Mouse (Mus musculus) stomach, postnatal 0 days (tissue): Measurements from ENCODE around the gene Rala. TPM values are rescaled to one million over a fixed set of nuclear protein-coding genes. Genes with fewer than 3 reads are reported as not detected.
"Not testable (repeated sequence)": the region's sequence is repeated elsewhere in the genome, so short reads cannot be mapped to it uniquely, and the experiment has no call there.

Experiments used
- ATAC-seq: fragments of 200-750 bp; cut with Nextera tagmentation; 2 replicates; pipeline ENCODE4 v1.8.0; 2017; ENCODE audit not compliant: low FRiP score, low TSS enrichment
- DNase-seq: peaks from one replicate; pipeline ENCODE4 v3.0.0-alpha.2; 2016; ENCODE audit warnings: low spot score
- H3K27ac ChIP-seq: fragments of 300-500 bp; sonication (generic); replicated peaks from 2 replicates; pipeline ENCODE4 v1.5.1; 2014; ENCODE audit warnings: mild to moderate bottlenecking, control low read depth
- H3K27me3 ChIP-seq: fragments of 300-500 bp; sonication (generic); 2 replicates; pipeline ENCODE4 v1.6.1; 2014; ENCODE audit warnings: low read length; ENCODE audit not compliant: control insufficient read depth, insufficient read depth
- H3K36me3 ChIP-seq: fragments of 300-500 bp; sonication (generic); 2 replicates; pipeline ENCODE4 v1.6.1; 2014; ENCODE audit warnings: low read length, mixed read lengths; ENCODE audit not compliant: control insufficient read depth, insufficient read depth
- H3K4me1 ChIP-seq: fragments of 300-500 bp; sonication (generic); replicated peaks from 2 replicates; pipeline ENCODE4 v1.6.1; 2014; ENCODE audit warnings: antibody characterized with exemption; ENCODE audit not compliant: control insufficient read depth, insufficient read depth
- H3K4me2 ChIP-seq: fragments of 300-500 bp; sonication (generic); replicated peaks from 2 replicates; pipeline ENCODE4 v1.6.1; 2014; ENCODE audit warnings: low read depth, mild to moderate bottlenecking, control low read depth, moderate library complexity
- H3K4me3 ChIP-seq: fragments of 300-500 bp; sonication (generic); 2 replicates; pipeline ENCODE4 v1.5.1; 2014; ENCODE audit warnings: low read depth, low read length, control low read depth
- H3K9ac ChIP-seq: fragments of 300-500 bp; sonication (generic); 2 replicates; pipeline ENCODE4 v1.6.1; 2014; ENCODE audit warnings: mild to moderate bottlenecking, low read length, control low read depth, mixed read lengths
- H3K9me3 ChIP-seq: fragments of 300-500 bp; sonication (generic); 2 replicates; pipeline ENCODE4 v1.6.1; 2016; ENCODE audit warnings: low read length; ENCODE audit not compliant: control insufficient read depth
- CTCF ChIP-seq: IDR thresholded peaks from 2 replicates; pipeline ENCODE4 v1.5.1; 2016; ENCODE audit warnings: antibody characterized with exemption, low read depth, mild to moderate bottlenecking, moderate library complexity
- EP300 ChIP-seq: optimal IDR thresholded peaks from 2 replicates; pipeline ENCODE3; 2016; ENCODE audit warnings: antibody characterized with exemption
- WGBS: fragments of 180-500 bp; shearing (Covaris S2); extraction: QIAGEN DNeasy Blood & Tissue Kit; methylation state at CpG from one replicate; pipeline ENCODE4 v1.1.7; 2014; 5-methylcytosine and 5-hydroxymethylcytosine counted together
- polyA plus RNA-seq: library from polyadenylated mRNA; unstranded; fragments of >200 nt; fragmentation: Nextera tagmentation; extraction: Ambion mirVana; gene quantifications from 2 replicates; pipeline ENCODE4 v1.2.1, GENCODE M21; 2015

Rala gene
- polyA plus RNA-seq, 1 experiment from 2014 or later: 87.8 TPM

GRCm38 (mm10) chr13:17954282-17954681 is 10.2 kb upstream of the Rala start:
- H3K36me3 ChIP-seq: no peaks in the 10 kb centered on the region
- WGBS: 48% methylated on average over 1 of the region's 1 CpGs
- no peak overlapping the region for H3K4me3 ChIP-seq
- DNase-seq (no peak), ATAC-seq (no peak)
- no peaks in the 10 kb centered on the region for H3K27me3 ChIP-seq
- no peak overlapping the region for H3K9ac ChIP-seq
- no peak overlapping the region for H3K4me2 ChIP-seq
- H3K4me1 ChIP-seq: no peaks in the 10 kb centered on the region
- no peaks in the 10 kb centered on the region for H3K9me3 ChIP-seq
- TF ChIP-seq CTCF (no peak), EP300 (no peak)
- H3K27ac ChIP-seq: no peak overlapping the region

- H3K9ac ChIP-seq, H3K9me3 ChIP-seq, H3K4me2 ChIP-seq, H3K36me3 ChIP-seq, DNase-seq, H3K27ac ChIP-seq, ATAC-seq, H3K27me3 ChIP-seq, H3K4me1 ChIP-seq, H3K4me3 ChIP-seq: not testable (repeated sequence)
- 89% methylated on average over 8 of the region's 8 CpGs for WGBS
These were observed 6.5 kb upstream of the Rala start for GRCm38 (mm10) chr13:17950581-17950980.

- ATAC-seq (no peak), DNase-seq (no peak)
- H3K4me3 ChIP-seq: no peak overlapping the region
- H3K27ac ChIP-seq: no peak overlapping the region
- H3K36me3 ChIP-seq: no peaks in the 10 kb centered on the region
- no peak overlapping the region for H3K9ac ChIP-seq
- H3K27me3 ChIP-seq: no peaks in the 10 kb centered on the region
- no peaks in the 10 kb centered on the region for H3K9me3 ChIP-seq
- H3K4me2 ChIP-seq: no peak overlapping the region
- 76% methylated on average over 18 of the region's 18 CpGs for WGBS
- TF ChIP-seq EP300: no peak
- H3K4me1 ChIP-seq: no peaks in the 10 kb centered on the region
These were observed 5.5 kb upstream of the Rala start for GRCm38 (mm10) chr13:17949555-17949954.

- WGBS: under 1% methylated on average over 54 of the region's 70 CpGs
- Histone ChIP-seq H3K4me1 (no peaks in the 10 kb centered on the region), H3K36me3 (no peaks in the 10 kb centered on the region), H3K27ac (peak overlapping the region; percentile 95), H3K9me3 (no peaks in the 10 kb centered on the region), H3K4me2 (peak overlapping the region; percentile 67), H3K27me3 (no peaks in the 10 kb centered on the region), H3K4me3 (peak overlapping the region; percentile 76), H3K9ac (peak overlapping the region; percentile 87)
- TF ChIP-seq CTCF (no peak), EP300 (no peak)
- no peak for DNase-seq
- ATAC-seq: peak; percentile 94
These were observed 547 bp downstream of the Rala start for GRCm38 (mm10) chr13:17943306-17944077.

- Histone ChIP-seq H3K36me3 (no peaks in the 10 kb centered on the region), H3K4me2 (no peak overlapping the region), H3K9ac (no peak overlapping the region), H3K4me1 (no peaks in the 10 kb centered on the region), H3K27ac (no peak overlapping the region), H3K9me3 (no peaks in the 10 kb centered on the region), H3K4me3 (no peak overlapping the region), H3K27me3 (no peaks in the 10 kb centered on the region)
- ATAC-seq (no peak), DNase-seq (no peak)
- no peak for TF ChIP-seq CTCF
- 71% methylated on average over 6 of the region's 6 CpGs for WGBS
These were observed 1.7 kb downstream of the Rala start for GRCm38 (mm10) chr13:17942338-17942737.

- DNase-seq: no peak
- Histone ChIP-seq H3K4me3 (no peak overlapping the region), H3K27me3 (no peaks in the 10 kb centered on the region), H3K36me3 (no peaks in the 10 kb centered on the region), H3K9ac (no peak overlapping the region), H3K4me1 (no peaks in the 10 kb centered on the region), H3K27ac (no peak overlapping the region), H3K4me2 (no peak overlapping the region), H3K9me3 (no peaks in the 10 kb centered on the region)
- 67% methylated on average over 1 of the region's 1 CpGs for WGBS
- TF ChIP-seq EP300 (no peak), CTCF (no peak)
- no peak for ATAC-seq
These were observed 36.7 kb downstream of the Rala start for GRCm38 (mm10) chr13:17907309-17907708.
